Mouse (Mus musculus) hindbrain, embryonic 16.5 days (tissue): ENCODE results near the gene Tsnaxip1. TPM values are rescaled to one million over a fixed set of nuclear protein-coding genes. Genes with fewer than 3 reads are reported as not detected.
"Not testable (repeated sequence)": the region's sequence is repeated elsewhere in the genome, so short reads cannot be mapped to it uniquely, and the experiment has no call there.

Experiments used
- ATAC-seq: fragments of 200-750 bp; cut with Nextera tagmentation; 2 replicates; pipeline ENCODE4 v1.8.0; 2017; ENCODE audit warnings: moderate TSS enrichment, moderate library complexity
- H3K27ac ChIP-seq: fragments of 300-500 bp; sonication (generic); 2 replicates; pipeline ENCODE4 v1.5.1; 2014; ENCODE audit warnings: low read depth, mild to moderate bottlenecking, control low read depth, low read length, moderate library complexity
- H3K27me3 ChIP-seq: fragments of 300-500 bp; sonication (generic); replicated peaks from 2 replicates; pipeline ENCODE4 v1.6.1; 2014; ENCODE audit warnings: low read length; ENCODE audit not compliant: control insufficient read depth, insufficient read depth
- H3K36me3 ChIP-seq: fragments of 300-500 bp; sonication (generic); 2 replicates; pipeline ENCODE4 v1.6.1; 2014; ENCODE audit warnings: mild to moderate bottlenecking, low read length, moderate library complexity, mixed read lengths; ENCODE audit not compliant: control insufficient read depth, insufficient read depth
- H3K4me1 ChIP-seq: fragments of 300-500 bp; sonication (generic); 2 replicates; pipeline ENCODE4 v1.6.1; 2014; ENCODE audit warnings: low read depth, low read length; ENCODE audit not compliant: control insufficient read depth, insufficient read depth
- H3K4me2 ChIP-seq: fragments of 300-500 bp; sonication (generic); 2 replicates; pipeline ENCODE4 v1.6.1; 2014; ENCODE audit warnings: mild to moderate bottlenecking, low read length, control low read depth, moderate library complexity
- H3K4me3 ChIP-seq: fragments of 300-500 bp; sonication (generic); 2 replicates; pipeline ENCODE4 v1.5.1; 2014; ENCODE audit warnings: mild to moderate bottlenecking, low read length, control low read depth, moderate library complexity
- H3K9ac ChIP-seq: fragments of 300-500 bp; sonication (generic); 2 replicates; pipeline ENCODE4 v1.6.1; 2014; ENCODE audit warnings: low read depth, mild to moderate bottlenecking, control low read depth, low read length, moderate library complexity
- H3K9me3 ChIP-seq: fragments of 300-500 bp; sonication (generic); 2 replicates; pipeline ENCODE4 v1.6.1; 2014; ENCODE audit warnings: mild to moderate bottlenecking, low read length, moderate library complexity; ENCODE audit not compliant: control insufficient read depth
- WGBS: fragments of 180-500 bp; shearing (Covaris S2); extraction: QIAGEN DNeasy Blood & Tissue Kit; methylation state at CpG from one replicate; pipeline ENCODE4 v1.1.7; 2014; 5-methylcytosine and 5-hydroxymethylcytosine counted together
- polyA plus RNA-seq: library from polyadenylated mRNA; unstranded; fragments of >200 nt; fragmentation: Nextera tagmentation; extraction: Ambion mirVana; gene quantifications from 2 replicates; pipeline ENCODE4 v1.2.1, GENCODE M21; 2015

Gene Tsnaxip1
- polyA plus RNA-seq, 1 experiment from 2014 or later: 0.86 TPM

- Histone ChIP-seq H3K9ac (no peak overlapping the region), H3K4me2 (no peak overlapping the region), H3K4me3 (no peak overlapping the region), H3K9me3 (no peaks in the 10 kb centered on the region), H3K4me1 (no peaks in the 10 kb centered on the region; the same call in 1 of the 2 replicates), H3K27me3 (no peaks in the 10 kb centered on the region), H3K36me3 (no peaks in the 10 kb centered on the region), H3K27ac (no peak overlapping the region)
- ATAC-seq: no peak
- WGBS: 62% methylated on average over 10 of the region's 10 CpGs
These were observed 16.5 kb upstream of the Tsnaxip1 start for GRCm38 (mm10) chr8:105811061-105811460.

DNA sequence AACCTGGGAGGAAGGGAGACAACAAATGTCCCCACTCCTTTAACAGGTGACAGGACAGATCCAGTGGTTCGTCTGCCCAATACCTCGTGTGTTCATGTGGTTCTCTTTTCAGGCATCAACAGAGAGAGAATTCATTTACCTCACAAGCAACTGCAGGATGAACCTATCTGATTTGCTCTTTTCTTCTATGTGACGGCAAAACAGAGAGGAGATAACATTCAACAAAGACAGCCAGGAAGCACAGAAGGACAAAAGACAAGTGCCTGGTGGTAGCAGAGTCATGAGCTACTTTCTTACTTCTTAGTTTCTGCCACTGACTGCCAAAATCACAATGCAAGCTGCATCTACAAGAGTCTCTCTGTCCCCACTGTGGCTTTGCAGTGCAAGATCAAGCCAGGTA, 16.0 kb upstream of the Tsnaxip1 start:
- Histone ChIP-seq H3K9me3 (no peaks in the 10 kb centered on the region), H3K4me3 (no peak overlapping the region), H3K27ac (no peak overlapping the region), H3K9ac (no peak overlapping the region), H3K27me3 (no peaks in the 10 kb centered on the region), H3K4me2 (no peak overlapping the region), H3K36me3 (no peaks in the 10 kb centered on the region), H3K4me1 (no peaks in the 10 kb centered on the region; the same call in 1 of the 2 replicates)
- ATAC-seq: no peak
- WGBS: 78% methylated on average over 3 of the region's 3 CpGs

DNA sequence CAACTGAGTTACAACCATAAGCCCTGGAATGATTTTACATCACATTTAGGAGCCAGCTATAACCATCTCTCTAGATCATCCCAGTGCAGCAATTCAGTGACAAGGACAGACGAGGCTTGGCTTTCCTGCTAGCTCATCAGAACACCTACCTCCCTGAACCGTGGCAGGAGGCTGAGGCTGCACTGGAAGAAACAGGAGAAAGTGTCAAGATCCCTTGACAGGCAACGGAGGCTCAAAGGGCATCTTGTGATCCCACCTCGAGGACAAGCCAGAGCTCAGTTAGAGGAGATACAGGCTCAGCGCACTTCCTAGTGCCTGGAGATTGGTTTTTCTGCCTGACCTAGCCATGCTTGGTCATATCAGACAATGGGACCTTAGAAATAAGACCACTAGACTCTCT, 15.0 kb upstream of the Tsnaxip1 start:
- Histone ChIP-seq H3K27me3 (no peaks in the 10 kb centered on the region), H3K36me3 (no peaks in the 10 kb centered on the region), H3K4me1 (no peaks in the 10 kb centered on the region; the same call in 1 of the 2 replicates), H3K4me3 (no peak overlapping the region), H3K9me3 (no peaks in the 10 kb centered on the region), H3K27ac (no peak overlapping the region), H3K9ac (no peak overlapping the region), H3K4me2 (no peak overlapping the region)
- no peak for ATAC-seq
- WGBS: 91% methylated on average over 5 of the region's 5 CpGs

DNA sequence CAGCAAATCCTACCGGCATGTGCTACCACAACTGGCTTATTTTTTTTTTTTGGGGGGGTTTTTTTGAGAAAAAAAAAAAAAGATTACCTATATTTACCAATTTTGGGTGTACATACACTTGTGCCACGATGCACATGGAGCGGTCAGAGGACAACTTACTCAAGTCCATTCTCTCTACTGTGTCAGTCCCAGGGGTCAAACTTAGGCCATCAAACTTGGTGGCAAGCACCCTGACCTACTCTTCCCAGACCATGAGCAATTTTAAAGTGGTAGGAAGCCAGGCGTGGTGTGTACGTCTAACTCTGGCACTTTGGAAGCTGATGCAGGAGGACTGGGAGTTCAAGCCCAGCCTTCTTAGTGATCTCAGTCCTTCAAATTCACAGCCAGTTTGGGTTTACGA, 14.3 kb upstream of the Tsnaxip1 start:
- Histone ChIP-seq H3K9ac (no peak overlapping the region), H3K27me3 (no peaks in the 10 kb centered on the region), H3K4me3 (no peak overlapping the region), H3K36me3 (no peaks in the 10 kb centered on the region), H3K4me1 (no peaks in the 10 kb centered on the region; the same call in 1 of the 2 replicates), H3K27ac (no peak overlapping the region), H3K4me2 (no peak overlapping the region), H3K9me3 (no peaks in the 10 kb centered on the region)
- no peak for ATAC-seq
- 97% methylated on average over 6 of the region's 6 CpGs for WGBS

GRCm38 (mm10) chr8:105819659-105820058, 7.9 kb upstream of the Tsnaxip1 start:
- Histone ChIP-seq H3K4me2 (no peak overlapping the region), H3K27ac (no peak overlapping the region), H3K9ac (no peak overlapping the region), H3K4me1 (0 out of 2 replicates have a peak, but pooled peaks cover 3% of the 10 kb centered on the region), H3K4me3 (no peak overlapping the region), H3K9me3 (no peaks in the 10 kb centered on the region), H3K27me3 (no peaks in the 10 kb centered on the region), H3K36me3 (peaks cover 5% of the 10 kb centered on the region; the same call in 1 of the 2 replicates)
- WGBS: 91% methylated on average over 3 of the region's 3 CpGs
- no peak for ATAC-seq

DNA sequence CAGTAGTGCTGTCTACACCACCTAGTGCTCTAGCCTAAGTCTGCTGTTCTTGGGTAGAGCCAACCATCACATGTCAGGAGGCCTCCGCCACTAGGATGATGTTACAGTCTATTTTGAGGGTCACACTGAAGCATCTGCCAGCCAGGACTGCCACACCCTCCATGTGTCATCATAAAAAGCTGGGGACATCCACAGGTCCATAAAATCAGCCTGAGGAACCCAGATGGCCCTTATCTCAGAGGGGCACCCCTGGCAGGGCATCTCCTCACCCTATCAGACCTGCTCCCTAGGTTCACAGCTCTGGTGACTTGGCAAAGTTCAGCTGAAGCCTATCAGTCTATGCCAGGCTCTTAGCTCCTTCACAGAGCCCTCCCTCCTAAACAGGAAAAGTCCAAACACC, 6.6 kb upstream of the Tsnaxip1 start:
- H3K27me3 ChIP-seq: no peaks in the 10 kb centered on the region
- H3K4me1 ChIP-seq: peaks cover 10% of the 10 kb centered on the region
- H3K4me3 ChIP-seq: no peak overlapping the region
- ATAC-seq: 0 out of 2 replicates have a peak, but pooled peaks have one; percentile 13
- H3K9me3 ChIP-seq: no peaks in the 10 kb centered on the region
- no peak overlapping the region for H3K27ac ChIP-seq
- no peak overlapping the region for H3K9ac ChIP-seq
- H3K4me2 ChIP-seq: no peak overlapping the region
- peaks cover 5% of the 10 kb centered on the region; the same call in 1 of the 2 replicates for H3K36me3 ChIP-seq
- 100% methylated on average over 1 of the region's 1 CpGs for WGBS

DNA sequence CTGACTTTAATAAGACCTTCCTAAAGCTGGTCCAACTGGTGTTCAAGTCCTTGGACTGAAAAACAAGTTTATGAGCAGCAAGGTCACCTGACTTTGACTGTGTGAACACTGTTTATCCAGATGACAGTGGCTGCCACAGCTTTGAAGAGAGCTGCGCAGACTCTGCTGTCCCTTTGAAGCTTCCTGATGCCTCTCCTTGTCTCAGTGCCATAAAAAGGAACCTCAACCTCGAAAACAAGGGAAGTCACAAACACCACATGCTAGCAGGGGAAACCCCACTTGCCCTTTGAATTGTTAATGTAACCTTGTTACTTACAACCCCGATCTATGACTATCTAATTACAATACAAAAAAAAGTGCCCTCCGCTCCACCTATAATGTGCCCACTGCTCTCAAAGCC, 2.0 kb upstream of the Tsnaxip1 start:
- Histone ChIP-seq H3K27ac (no peak overlapping the region), H3K9ac (no peak overlapping the region), H3K36me3 (peaks cover 5% of the 10 kb centered on the region; the same call in 1 of the 2 replicates), H3K4me2 (peak overlapping the region; percentile 85), H3K4me3 (no peak overlapping the region), H3K4me1 (peaks cover 19% of the 10 kb centered on the region), H3K9me3 (no peaks in the 10 kb centered on the region), H3K27me3 (no peaks in the 10 kb centered on the region)
- WGBS: 73% methylated on average over 4 of the region's 4 CpGs
- ATAC-seq: no peak

DNA sequence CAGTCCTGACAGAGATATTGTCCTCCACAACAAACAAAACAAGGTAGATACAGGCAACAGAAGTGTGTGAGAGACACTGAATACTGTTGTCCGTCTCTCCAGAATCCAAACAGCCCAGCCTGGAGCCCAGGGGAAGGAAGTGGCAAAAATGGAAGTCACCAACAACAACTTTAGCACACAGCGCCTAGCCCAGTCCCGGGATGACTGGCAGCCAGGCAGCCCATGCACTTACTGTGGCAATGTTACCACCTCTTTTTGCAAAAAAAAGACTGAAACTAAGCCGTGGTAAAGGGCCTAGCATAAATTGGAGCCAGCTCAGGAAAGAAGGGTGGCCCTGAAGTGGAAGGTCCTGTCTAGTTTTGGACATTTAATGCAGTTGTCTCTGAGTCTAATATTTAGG, 1.2 kb upstream of the Tsnaxip1 start:
- peak overlapping the region; percentile 85 for H3K4me2 ChIP-seq
- H3K4me3 ChIP-seq: peak overlapping the region; percentile 78
- peak overlapping the region; percentile 86 for H3K9ac ChIP-seq
- peaks cover 19% of the 10 kb centered on the region for H3K4me1 ChIP-seq
- no peaks in the 10 kb centered on the region for H3K27me3 ChIP-seq
- 0 out of 2 replicates have a peak, but pooled peaks cover 5% of the 10 kb centered on the region for H3K36me3 ChIP-seq
- H3K9me3 ChIP-seq: no peaks in the 10 kb centered on the region
- WGBS: 10% methylated on average over 4 of the region's 4 CpGs
- ATAC-seq: no peak
- H3K27ac ChIP-seq: no peak overlapping the region

GRCm38 (mm10) chr8:105833740-105834139, 6.2 kb downstream of the Tsnaxip1 start:
- 80% methylated on average over 2 of the region's 2 CpGs for WGBS
- not testable (repeated sequence) for H3K4me2 ChIP-seq

DNA sequence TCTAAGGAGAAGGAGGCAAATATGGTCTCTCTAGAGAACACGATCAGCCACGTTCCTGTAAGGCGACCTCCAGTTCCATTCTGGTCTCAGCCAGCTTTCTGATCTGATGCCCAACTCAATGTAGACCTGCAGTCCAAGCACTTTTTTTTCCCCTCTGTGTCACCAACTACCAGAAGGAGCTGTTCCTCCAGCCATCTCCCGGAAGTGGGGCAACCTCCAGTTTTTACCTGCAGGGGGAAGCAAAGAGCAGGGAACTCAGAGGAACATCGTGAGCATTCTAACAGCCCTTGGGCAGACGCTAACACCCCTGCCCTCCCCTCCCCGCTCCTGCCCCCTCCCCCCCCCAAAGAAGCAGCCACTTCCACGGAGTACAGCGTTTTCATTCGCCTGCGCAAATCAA, 7.8 kb downstream of the Tsnaxip1 start:
- no peak overlapping the region for H3K4me2 ChIP-seq
- no peaks in the 10 kb centered on the region for H3K4me1 ChIP-seq
- no peak overlapping the region for H3K9ac ChIP-seq
- no peaks in the 10 kb centered on the region for H3K9me3 ChIP-seq
- H3K4me3 ChIP-seq: no peak overlapping the region
- no peak for ATAC-seq
- H3K27me3 ChIP-seq: no peaks in the 10 kb centered on the region
- no peak overlapping the region for H3K27ac ChIP-seq
- 29% methylated on average over 11 of the region's 11 CpGs for WGBS
- H3K36me3 ChIP-seq: no peaks in the 10 kb centered on the region

More at GRCm38 (mm10) chr8:105833740-105834139, 6.2 kb downstream of the Tsnaxip1 start:
- H3K9ac ChIP-seq, H3K4me1 ChIP-seq, H3K27ac ChIP-seq, H3K9me3 ChIP-seq, H3K27me3 ChIP-seq, H3K4me3 ChIP-seq, H3K36me3 ChIP-seq, ATAC-seq: not testable (repeated sequence)
